Mouse (Mus musculus) layer of hippocampus, postnatal 10 days (tissue): Measurements from ENCODE around the gene Spsb1. TPM values are rescaled to one million over a fixed set of nuclear protein-coding genes. Genes with fewer than 3 reads are reported as not detected.

Source experiments
- DNase-seq, 2 experiments: peaks; one replicate each; pipeline ENCODE4 v3.0.0; 2021; ENCODE audit warnings: low spot score in 2 of 2
- total RNA-seq, 2 experiments: library from RNA; stranded (reverse); gene quantifications; 2 replicates each; pipeline ENCODE4 v1.2.3; 2021

Gene Spsb1
- total RNA-seq, 2 experiments from 2014 or later, result 16.7 to 19.9 TPM

DNA sequence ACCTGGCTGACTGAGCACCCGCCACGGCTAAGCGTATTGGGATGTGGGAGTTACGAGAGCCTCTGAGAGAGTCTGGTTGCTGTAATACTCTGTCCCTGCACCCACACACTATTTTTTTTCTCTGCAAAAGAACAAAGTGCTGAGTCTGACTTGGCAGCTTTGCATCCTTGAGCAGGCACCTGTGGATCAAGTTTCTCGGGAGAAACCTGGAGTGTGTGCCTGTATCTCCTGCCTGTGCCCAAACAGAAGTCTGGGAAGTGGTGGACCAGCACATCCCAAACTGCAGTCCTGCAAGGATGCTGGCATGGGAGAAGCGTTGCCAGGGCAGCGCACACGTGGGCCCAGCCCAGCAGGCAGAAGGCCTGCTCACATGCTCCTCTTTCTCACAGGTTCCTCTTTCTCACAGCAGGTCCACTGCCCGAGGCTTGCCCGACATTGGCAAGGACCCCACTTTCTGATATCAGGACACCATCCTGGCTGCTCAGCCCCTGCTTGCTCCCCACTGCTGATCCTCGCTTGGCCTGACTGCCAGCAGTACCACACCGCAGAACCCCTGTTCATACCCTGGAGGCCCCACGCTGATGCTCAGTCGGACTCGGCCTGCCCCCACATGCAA is 36.3 kb downstream of the Spsb1 start:
- peak in 1 of 2 experiments; percentile 50 for DNase-seq

DNA sequence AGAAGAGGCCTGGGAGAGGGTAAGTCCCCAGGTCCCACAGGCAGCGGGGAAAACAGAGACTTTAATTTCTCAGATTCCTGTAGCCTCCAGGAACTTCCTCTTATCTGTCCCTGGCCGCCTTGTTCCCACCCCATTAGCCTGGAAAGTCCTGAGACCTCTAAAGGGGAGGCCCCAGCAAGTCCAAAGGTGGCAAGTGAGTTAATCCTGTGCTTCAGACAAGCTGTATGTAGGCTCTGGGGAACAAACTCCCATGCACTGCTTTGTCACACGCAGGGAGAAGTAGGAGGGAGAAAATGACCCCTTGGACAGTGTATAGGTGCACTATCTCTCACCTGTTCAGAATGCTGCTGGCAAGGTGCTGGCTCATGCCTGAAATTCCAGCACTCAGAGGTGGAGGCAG is 38.0 kb downstream of the Spsb1 start:
- no peak for DNase-seq

DNA sequence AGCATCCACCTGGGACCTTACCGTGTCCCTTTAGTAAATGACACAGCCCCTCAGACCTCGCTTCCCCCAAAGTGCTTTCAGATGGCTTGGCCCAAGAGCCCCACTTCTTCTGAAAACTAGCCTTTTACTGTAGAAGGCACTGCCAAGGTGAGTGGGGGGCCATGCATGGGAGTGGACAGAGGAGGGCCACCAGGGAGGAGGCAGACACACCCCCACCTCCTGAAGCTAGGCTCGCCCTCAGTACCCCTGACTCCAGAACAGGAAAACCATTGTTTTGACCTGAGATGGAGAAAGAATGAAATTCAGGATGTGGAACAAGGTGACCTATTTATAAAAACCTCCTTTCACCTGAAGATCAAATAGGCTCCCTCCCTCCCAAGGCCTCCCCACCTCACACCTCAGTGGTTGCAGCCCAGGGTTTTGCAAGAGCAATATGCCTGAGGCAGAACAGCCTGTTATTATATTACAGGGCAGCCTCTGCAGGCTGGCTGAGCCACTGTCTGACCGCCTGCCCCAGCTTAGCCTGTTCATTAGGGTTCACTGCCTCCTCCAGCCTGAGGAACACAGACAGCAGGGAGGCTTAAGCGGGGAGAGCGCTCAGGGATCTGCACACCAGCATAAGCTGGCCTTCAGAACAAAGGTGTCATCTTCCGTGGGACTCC is 41.0 kb downstream of the Spsb1 start:
- DNase-seq, result no peak

GRCm38 (mm10) chr4:149912451-149912850 is 42.4 kb downstream of the Spsb1 start:
- DNase-seq, result no peak

- DNase-seq, result no peak
Observed at GRCm38 (mm10) chr4:149910558-149910957, 44.3 kb downstream of the Spsb1 start.

- DNase-seq, result no peak
Observed at GRCm38 (mm10) chr4:149909551-149909950, 45.3 kb downstream of the Spsb1 start.

- DNase-seq, result no peak
Observed at GRCm38 (mm10) chr4:149908923-149909322, 45.9 kb downstream of the Spsb1 start.

GRCm38 (mm10) chr4:149907656-149908055 is 47.2 kb downstream of the Spsb1 start:
- no peak for DNase-seq

GRCm38 (mm10) chr4:149906921-149907320 is 47.9 kb downstream of the Spsb1 start:
- no peak for DNase-seq

- DNase-seq, result no peak
Observed at GRCm38 (mm10) chr4:149905302-149905974, 49.4 kb downstream of the Spsb1 start.

DNA sequence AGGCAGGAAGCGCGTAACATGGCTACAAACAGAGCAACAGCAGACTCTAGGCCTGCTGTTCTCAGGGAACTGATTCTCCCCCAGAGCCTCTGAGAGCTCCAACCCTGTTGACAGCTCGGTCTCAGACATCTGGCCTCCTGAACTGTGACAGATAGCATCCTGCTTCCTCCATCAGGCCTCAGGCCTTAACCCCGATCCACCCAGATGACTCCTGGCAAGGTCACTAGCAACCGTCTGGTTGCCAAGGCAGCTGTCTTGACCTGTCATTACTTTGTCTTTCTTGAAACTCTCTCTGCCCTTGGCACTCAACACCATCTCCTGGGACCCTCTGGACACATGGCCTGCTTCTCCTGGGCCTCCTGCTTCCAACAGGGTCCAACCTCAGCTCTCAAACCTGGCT is 51.8 kb downstream of the Spsb1 start:
- DNase-seq, result no peak

GRCm38 (mm10) chr4:149901349-149901782 is 53.5 kb downstream of the Spsb1 start:
- no peak for DNase-seq

- DNase-seq, result no peak
Observed at GRCm38 (mm10) chr4:149897661-149898260, 57.1 kb downstream of the Spsb1 start.

- DNase-seq, result no peak
Observed at GRCm38 (mm10) chr4:149896024-149896538, 58.8 kb downstream of the Spsb1 start.

GRCm38 (mm10) chr4:149895226-149895625 is 59.6 kb downstream of the Spsb1 start:
- DNase-seq, result no peak

- DNase-seq, result no peak
Observed at GRCm38 (mm10) chr4:149894300-149894699, 60.5 kb downstream of the Spsb1 start.

DNA sequence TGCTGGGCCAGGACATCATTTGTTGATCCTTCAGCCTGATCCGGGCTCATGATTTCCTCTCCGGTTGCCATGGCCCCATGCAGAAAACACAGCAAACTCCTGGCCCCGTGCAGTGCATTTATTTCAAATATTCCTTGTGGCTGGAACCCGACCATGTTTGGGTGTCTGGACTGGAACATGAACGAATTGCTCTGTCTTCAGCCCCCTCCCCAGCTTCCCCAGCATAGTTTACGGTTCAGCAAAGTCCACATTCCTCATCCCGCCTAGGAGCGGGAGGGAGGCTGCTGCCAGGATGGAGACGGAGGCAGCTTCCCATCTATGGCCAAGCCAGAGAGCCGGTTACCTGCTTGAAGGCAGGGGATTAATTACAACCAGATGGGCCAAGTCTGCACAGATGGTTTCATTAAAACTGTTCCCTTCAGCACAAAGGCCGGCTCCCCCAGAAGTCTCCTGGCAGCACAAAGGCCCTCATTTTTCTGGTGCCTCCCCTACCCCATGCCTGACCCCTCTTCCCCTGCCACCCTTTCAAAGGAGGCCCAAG is 61.2 kb downstream of the Spsb1 start:
- no peak for DNase-seq

DNA sequence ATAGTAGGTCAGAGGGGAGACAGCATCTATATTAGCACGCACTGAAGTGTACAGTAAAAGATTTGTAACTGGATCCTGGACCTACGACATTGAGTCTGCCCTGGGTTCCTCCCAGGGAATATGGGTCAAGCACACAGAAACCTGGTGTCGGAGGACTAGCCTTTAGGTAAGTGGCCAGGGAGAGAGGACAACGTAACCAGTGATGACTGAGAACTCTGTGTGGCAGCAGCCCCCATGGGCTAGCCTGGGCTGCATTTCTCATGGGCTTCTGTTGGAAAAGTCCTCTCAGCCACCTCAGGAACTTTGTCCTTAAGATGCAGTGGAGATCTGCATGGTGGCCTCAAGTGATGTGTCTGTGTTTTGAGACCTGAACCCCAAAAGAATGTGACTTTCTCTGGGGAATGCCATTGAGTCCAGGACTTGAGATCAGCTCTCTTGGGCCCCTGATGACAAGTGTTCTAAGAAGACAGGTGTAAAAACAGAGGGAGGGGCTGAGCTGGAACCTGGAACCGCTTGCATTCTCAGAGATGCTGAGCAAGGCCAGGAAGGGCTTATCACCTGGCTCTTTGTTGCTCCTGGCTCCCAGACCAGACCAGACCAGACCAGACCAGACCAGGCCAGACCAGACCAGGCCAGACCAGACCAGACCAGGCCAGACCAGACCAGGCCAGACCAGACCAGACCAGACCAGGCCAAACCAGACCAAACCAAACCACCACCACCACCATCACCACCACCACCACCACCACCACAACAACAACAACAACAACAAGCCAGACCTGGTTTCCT is 63.5 kb downstream of the Spsb1 start:
- DNase-seq, result no peak

- DNase-seq, result no peak
Observed at GRCm38 (mm10) chr4:149890551-149890950, 64.3 kb downstream of the Spsb1 start.

GRCm38 (mm10) chr4:149889851-149890250 is 65.0 kb downstream of the Spsb1 start:
- peak; percentile 61 to 66 for DNase-seq
